Mouse (Mus musculus) liver (tissue): ENCODE measurements at regions not wholly inside any gene's neighbourhood (a gene's known extent, or its start where the extent isn't known, plus 50 kb on each side); places are given as distances from the start of the nearest gene placed in this dataset.

Experiments
- DNase-seq: peaks from one replicate; pipeline ENCODE4 v3.0.0-alpha.2; 2020; ENCODE audit warnings: mixed read lengths

DNA sequence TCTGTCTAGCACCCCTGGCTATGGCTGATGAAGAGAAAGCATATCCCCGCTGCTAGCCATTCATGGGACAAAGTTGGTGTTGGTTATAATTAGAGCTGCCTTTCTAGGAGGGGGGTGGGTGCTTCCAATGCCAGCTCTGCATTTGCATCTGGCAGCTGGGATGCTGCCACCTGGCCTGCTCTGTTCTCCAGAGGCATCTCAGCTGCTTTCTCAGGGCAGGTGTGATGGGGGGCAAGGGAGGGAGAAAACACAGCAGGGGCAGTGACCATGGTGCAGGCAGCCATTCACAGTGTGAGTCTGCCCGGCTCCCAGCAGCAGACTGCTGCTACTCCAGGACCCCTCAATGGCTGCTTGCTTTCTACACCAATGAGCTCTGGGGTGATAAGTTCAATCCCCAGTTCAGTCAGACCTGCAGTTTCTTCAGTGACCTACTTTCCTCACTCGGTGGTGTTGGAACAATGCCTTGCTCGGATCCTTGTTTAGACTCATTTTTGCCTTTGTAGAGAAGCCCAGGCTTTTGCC lies 73.9 kb upstream of the Klf7 start:
- DNase-seq, result no peak

DNA sequence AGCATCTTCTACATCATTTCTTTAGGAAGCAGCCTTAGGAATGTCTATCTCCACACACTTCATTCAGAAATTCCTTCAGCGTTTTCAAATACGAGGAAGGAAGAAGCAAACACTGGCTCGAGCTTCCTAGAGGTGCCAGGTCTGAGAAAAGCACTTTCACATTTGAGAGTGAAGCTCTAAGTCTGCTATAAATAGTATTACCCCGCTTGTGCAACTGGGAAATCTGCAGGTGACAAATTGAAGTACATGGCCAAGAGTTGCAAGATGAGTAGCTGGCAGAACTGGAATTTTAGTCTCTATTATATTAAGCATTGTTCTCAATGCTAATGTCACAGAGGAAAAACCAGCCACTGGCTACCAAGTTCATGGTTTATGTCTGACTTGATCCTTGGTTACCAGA lies 73.2 kb upstream of the Klf7 start:
- DNase-seq, result no peak

DNA sequence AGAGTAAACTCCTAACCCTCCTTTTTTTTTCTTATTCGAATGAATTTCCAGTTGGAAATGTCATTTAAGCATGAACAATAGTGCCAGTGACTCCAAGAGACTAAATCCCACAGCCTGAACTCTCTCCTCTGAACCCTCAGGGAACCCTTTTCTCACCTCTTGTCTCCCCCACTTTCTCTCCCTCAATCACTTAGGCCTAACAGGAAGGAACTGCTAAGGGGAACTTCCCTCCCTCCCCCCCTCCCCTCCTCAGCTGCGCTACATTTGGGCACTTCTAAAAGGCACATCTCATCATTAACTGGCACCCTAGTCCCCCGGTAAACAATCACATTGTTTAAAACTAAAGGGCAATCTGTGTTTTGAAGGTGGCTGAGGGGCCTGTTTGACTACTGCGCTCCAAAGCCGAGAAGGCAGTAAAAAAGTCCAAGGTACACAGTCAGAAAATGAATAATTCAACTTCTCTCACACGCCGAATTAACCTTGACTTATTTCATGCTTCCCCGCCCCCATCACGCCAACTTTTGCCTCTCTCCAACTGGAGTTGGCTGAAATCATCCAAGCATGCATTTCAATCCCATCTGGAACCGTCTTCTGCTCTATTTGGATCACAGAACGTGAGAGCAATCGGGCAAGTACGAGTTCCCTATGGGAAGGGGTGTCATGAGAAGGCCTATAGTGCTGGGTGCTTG lies 71.2 kb upstream of the Klf7 start:
- DNase-seq, result no peak

DNA sequence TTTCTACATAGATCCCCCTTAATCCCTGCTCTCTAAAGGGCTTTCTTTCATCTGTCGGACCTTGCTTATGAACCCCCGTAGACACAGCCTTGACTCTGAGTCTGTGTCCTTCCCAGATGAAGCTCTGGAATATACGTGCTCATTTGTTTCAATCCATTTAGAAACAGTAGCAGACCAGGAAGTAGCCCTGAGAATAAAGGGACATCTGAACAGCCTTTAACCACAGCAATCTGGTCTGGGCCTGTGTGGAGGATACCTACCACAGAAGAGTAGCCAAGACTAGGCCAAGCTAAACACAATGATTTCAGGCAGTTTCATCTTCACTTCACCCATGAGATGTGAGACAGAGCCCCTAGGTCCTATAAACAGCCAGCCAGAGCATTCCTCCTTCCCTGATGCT lies 70.7 kb upstream of the Klf7 start:
- no peak for DNase-seq

DNA sequence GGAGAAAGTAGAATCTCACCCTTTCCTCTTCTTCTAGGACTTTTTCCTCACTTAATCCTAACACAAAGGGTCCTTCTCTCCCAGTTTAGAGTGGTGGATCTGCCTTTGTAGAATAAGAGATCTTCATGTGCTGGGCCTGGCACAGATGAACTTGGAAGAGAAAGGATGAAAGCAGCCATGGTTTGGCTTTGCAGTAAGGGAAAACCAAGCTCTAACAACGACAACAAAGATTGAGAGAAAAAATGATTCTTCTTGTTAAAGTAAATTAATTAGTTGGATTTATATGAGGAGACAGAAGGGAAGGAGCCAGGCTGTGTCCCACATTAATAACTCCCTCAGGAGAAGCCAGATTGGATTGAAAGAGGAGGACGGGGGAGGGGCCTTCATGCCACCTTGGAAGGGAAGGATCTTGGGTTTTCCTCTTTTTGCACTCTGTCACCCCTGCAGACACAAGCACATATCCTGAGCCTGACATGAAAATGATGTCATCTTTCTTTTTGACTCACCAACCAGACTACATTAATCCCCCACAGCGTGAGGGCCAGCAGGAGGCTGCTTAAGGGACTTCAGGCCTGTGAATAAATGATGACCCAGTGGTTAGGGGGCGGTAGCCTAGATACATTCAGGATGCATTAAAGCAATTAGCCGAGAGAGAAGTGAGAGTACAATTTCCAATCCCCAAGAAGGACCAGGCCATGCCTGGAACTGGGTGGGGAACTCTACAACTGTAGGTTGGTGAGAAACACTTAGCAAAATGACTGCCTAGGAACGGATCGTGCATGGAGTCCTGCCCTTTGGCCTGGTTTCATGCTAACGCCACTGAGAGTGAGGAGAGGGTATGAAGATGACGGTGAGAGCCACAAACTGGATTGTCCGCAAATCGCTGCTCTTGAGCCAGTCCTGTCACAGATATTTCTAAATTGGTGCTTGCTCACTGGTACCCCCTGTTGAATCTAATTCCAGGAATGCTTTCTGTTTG lies 69.4 kb upstream of the Klf7 start:
- no peak for DNase-seq

DNA sequence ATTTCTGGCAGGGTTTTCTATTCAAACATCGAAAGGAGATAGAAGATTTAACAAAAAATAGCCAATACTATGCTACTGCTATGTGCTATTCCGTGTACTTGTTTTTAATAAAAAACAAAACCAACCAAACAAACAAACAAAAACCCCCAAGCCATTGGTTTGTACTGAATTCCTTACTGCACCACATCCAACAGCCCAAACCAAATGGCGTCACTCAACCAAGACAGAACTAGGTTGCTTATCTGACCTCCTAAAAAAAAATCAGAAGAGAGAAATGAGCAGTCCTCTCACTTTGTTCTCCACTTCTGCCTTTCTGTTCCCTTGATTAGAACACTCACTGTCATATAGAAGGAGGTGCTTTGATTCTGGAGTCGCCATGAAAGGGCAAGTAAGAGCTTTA lies 68.6 kb upstream of the Klf7 start:
- DNase-seq, result no peak

DNA sequence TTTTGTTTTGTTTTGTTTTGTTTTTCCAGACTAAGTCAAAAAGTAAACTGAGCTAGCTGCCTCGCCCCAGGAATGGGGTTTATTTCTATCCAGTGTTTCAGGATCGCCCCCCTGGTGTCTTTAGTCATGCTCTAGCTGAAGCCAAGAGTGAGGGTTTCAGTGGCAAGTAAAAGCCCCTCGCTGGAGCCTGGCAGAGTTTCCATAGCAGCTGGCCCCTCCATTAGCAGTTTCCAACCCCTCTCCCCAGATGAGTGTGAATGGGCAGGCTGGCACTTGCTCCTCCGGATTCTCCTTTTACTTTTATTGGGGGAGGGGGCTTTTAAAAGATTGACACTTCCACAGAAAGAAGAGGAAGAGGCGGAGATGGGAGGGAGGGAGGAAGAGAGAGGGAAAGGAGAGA lies 68.0 kb upstream of the Klf7 start:
- DNase-seq, result no peak

DNA sequence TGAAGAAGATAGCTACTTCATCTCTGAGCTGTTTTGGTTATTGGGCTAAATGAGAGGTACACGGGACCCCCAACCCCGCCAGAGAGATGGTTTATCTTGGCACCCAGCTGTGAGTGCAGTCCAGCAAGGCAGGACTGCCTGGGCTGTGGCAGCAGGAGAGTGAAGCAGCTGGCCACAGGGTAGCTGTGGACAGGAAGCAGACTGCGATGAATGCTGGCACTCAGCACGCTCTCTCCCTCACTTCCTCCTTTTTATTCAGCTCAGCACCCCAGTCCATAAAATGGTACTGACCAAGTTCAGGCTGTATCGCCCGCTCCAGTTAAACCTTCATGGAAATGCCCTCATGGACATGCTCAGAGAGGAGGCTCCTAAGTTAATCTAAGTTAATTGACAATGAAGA lies 67.4 kb upstream of the Klf7 start:
- peak; percentile 15 for DNase-seq

DNA sequence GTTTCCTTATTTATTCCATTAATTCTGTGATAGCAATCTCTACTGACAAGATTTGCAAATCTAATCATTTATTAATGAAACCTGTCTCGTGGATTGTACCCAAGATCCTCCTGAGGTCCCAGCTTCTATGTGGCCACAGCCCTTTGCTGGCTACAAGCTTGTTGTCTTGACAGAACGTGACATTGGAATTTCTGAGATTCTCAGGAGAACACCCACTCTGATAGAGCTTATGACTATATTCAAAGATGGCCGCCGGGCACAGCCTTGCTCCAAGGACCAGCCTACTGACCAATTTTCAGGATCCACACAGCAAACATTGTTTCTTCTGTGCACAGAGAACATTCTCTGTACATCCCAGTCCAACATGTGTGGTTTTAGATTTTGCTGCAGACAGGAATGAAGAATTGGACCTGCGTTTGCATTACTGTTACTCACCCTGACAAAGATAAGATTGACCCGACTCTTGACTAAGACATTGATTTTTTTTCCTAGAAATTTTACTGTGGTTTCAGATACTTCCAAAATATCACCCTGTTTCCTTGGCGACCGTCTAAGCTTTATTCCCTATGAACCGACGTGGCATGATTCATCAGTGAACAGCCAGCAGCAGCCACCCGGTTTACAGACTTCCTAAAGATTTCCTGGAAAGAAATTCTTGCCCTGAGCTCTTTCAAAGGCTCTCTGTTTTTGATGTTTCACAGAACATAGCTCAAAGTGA lies 65.9 kb upstream of the Klf7 start:
- DNase-seq, result no peak

DNA sequence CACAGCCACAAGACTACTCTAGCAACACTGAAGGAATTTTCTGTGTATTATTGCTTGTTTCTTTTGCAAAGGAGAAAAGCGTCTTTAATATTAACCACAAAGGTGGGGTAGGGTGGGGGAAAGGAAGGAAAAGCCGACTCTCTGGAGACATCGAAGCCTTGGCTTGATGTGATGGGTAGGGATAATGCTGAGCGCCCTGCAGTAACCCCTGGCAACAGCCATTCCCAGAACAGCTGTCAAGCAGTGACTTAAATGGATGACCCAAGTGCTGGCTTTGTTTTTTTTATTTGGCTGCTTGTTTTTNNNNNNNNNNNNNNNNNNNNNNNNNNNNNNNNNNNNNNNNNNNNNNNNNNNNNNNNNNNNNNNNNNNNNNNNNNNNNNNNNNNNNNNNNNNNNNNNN lies 51.6 kb upstream of the Klf7 start:
- no peak for DNase-seq

DNA sequence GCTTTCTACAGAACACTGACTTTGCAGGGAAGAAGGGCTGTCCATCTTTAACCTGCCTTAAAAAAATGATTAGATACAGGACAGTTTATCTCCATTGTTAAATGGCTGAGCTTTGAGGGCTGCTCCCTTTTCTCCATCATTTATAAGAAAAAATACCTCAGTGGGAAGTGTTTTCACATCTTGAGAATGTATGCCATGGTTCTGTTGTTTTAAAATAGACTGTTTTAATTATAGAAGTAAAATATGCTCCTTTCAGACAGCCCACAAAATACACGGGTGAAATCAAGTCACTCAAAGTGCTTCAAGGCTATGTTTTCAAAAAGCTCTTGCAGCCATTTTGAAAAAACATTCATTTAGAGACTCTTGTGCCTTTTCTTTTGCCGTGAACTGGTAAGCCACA lies 50.0 kb upstream of the Klf7 start:
- no peak for DNase-seq
